Mouse (Mus musculus): Measurements from ENCODE around the gene Hist1h2bk. TPM values are rescaled to one million over a fixed set of nuclear protein-coding genes. Genes with fewer than 3 reads are reported as not detected.
"Not testable (repeated sequence)": the region's sequence is repeated elsewhere in the genome, so short reads cannot be mapped to it uniquely, and the experiment has no call there.

The Hist1h2bk gene
- total RNA-seq, 2 experiments from 2014 or later: 21.5 to 26.9 TPM

GRCm38 (mm10) chr13:22050591-22051522 is 15.2 kb downstream of the Hist1h2bk start:
- intact Hi-C loops (cut with DNase I): no loop called here
- DNase-seq (ENCODE audit: low spot score in 2 of 2): peak; percentile 85 to 91

GRCm38 (mm10) chr13:22051523-22051859 is 15.8 kb downstream of the Hist1h2bk start:
- DNase-seq (ENCODE audit: low spot score in 2 of 2): no peak
- intact Hi-C loops (cut with DNase I): no loop called here

GRCm38 (mm10) chr13:22053754-22054153 is 18.1 kb downstream of the Hist1h2bk start:
- intact Hi-C loops (cut with DNase I): no loop called here
- no peak for DNase-seq (ENCODE audit: low spot score in 2 of 2)

GRCm38 (mm10) chr13:22061422-22061821 is 25.8 kb downstream of the Hist1h2bk start:
- no peak for DNase-seq (ENCODE audit: low spot score in 2 of 2)
- intact Hi-C loops (cut with DNase I): no loop called here

GRCm38 (mm10) chr13:22063468-22063867 is 27.8 kb downstream of the Hist1h2bk start:
- intact Hi-C loops (cut with DNase I): no loop called here
- no peak for DNase-seq (ENCODE audit: low spot score in 2 of 2)

GRCm38 (mm10) chr13:22084140-22084539 is 48.5 kb downstream of the Hist1h2bk start, which contains the start of gene Vmn1r188:
Gene Vmn1r188 (plus strand): TSS chr13:22084440.
- intact Hi-C loops (cut with DNase I): not testable (repeated sequence)

More at GRCm38 (mm10) chr13:22084140-22084539, 48.5 kb downstream of the Hist1h2bk start, which contains the start of gene Vmn1r188:
- DNase-seq (ENCODE audit: low spot score in 2 of 2): not testable (repeated sequence)

Small RNA genes lying within 50 kb of the gene (microRNA-seq; reads per million reads assigned to microRNA genes)
- gene Gm26300 (0 reads per million in 2 experiments), gene Gm44390 (0 reads per million in 2 experiments), gene Gm44486 (0 reads per million in 2 experiments)

Other genes with a start within 250 kb of the Hist1h2bk start
- 1 to 10 TPM; 2.5 to 6.9 TPM for gene Hist1h2an, start 248.7 kb upstream of the Hist1h2bk start, total RNA-seq (2021)
- gene Hist1h2bp, start 248.4 kb upstream of the Hist1h2bk start, total RNA-seq (2021): 10 to 100 TPM in 1 of 2 experiments, 1 to 10 TPM in 1; 6.7 to 11.2 TPM
- 10 to 100 TPM; 43.6 to 56.5 TPM for gene Hist1h2bq, start 225.7 kb upstream of the Hist1h2bk start, total RNA-seq (2021)
- not detected for gene Hist1h2ao, start 225.4 kb upstream of the Hist1h2bk start, total RNA-seq (2021)
- 100 to 1,000 TPM; 213 to 226 TPM for gene Hist1h4m, start 224.1 kb upstream of the Hist1h2bk start, total RNA-seq (2021)
- gene Hist1h4n, start 203.7 kb upstream of the Hist1h2bk start, total RNA-seq (2021): 10 to 100 TPM; 20.9 to 25.8 TPM
- 10 to 100 TPM; 46.9 to 49.5 TPM for gene Hist1h2ap, start 202.4 kb upstream of the Hist1h2bk start, total RNA-seq (2021)
- 10 to 100 TPM; 44.5 to 56.8 TPM for gene Hist1h2br, start 202.1 kb upstream of the Hist1h2bk start, total RNA-seq (2021)
- 1 to 10 TPM; 2.8 to 4.0 TPM for gene Zfp184, start 90.8 kb upstream of the Hist1h2bk start, total RNA-seq (2021)
- under 1 TPM in 1 of 2 experiments, not detected in 1; 0.23 TPM for gene Pom121l2, start 54.7 kb upstream of the Hist1h2bk start, total RNA-seq (2021)
- under 1 TPM in 1 of 2 experiments, not detected in 1; 0.19 TPM for gene Prss16, start 26.1 kb upstream of the Hist1h2bk start, total RNA-seq (2021)
- gene Hist1h2ah, start 302 bp upstream of the Hist1h2bk start, total RNA-seq (2021): 10 to 100 TPM; 38.2 to 41.7 TPM
- 10 to 100 TPM; 50.0 to 57.5 TPM for gene Hist1h4i, start 5.5 kb downstream of the Hist1h2bk start, total RNA-seq (2021)
- 10 to 100 TPM; 17.8 to 20.2 TPM for gene Hist1h2ag, start 7.1 kb downstream of the Hist1h2bk start, total RNA-seq (2021)
- gene Hist1h2bj, start 7.3 kb downstream of the Hist1h2bk start, total RNA-seq (2021): 10 to 100 TPM; 15.5 to 16.7 TPM
- gene Vmn1r188, start 48.6 kb downstream of the Hist1h2bk start, total RNA-seq (2021): not detected
- gene Vmn1r189, start 70.0 kb downstream of the Hist1h2bk start, total RNA-seq (2021): not detected
- gene Vmn1r191, start 148.1 kb downstream of the Hist1h2bk start, total RNA-seq (2021): not detected
- gene Vmn1r192, start 155.3 kb downstream of the Hist1h2bk start, total RNA-seq (2021): not detected
- gene Vmn1r193, start 187.3 kb downstream of the Hist1h2bk start, total RNA-seq (2021): not detected
- not detected for gene Vmn1r194, start 208.3 kb downstream of the Hist1h2bk start, total RNA-seq (2021)
- gene Vmn1r195, start 234.7 kb downstream of the Hist1h2bk start, total RNA-seq (2021): not detected